ENCODE assay signal across 30 mouse cellular contexts in genomic region chr12:24777761-24778160, GRCm38 (mm10). TPM values are rescaled to one million over a fixed set of nuclear protein-coding genes. Genes with fewer than 3 reads are reported as not detected.
"Had no signal": no experiment of that assay in that cellular context is flagged by ENCODE, and none has a peak within 500 bp of the region (broad histone marks: within the 10 kb centered on the region; RNA-seq: fewer than 3 reads in every experiment).

No protein-coding gene starts in this region.

- H3K9me3 ChIP-seq: heart, embryonic 12.5 days; heart, embryonic 13.5 days; heart, embryonic 15.5 days; hindbrain, embryonic 10.5 days; hindbrain, embryonic 12.5 days; hindbrain, embryonic 13.5 days; hindbrain, embryonic 15.5 days; intestine, embryonic 15.5 days; kidney, embryonic 15.5 days had no signal

- H3K27me3 ChIP-seq: heart, embryonic 12.5 days; heart, embryonic 13.5 days; heart, embryonic 15.5 days; hindbrain, embryonic 12.5 days; hindbrain, embryonic 13.5 days; hindbrain, embryonic 15.5 days; intestine, embryonic 15.5 days; kidney, embryonic 15.5 days had no signal

- H3K36me3 ChIP-seq: heart, embryonic 12.5 days; heart, embryonic 13.5 days; heart, embryonic 15.5 days; hindbrain, embryonic 10.5 days; hindbrain, embryonic 12.5 days; hindbrain, embryonic 13.5 days; hindbrain, embryonic 15.5 days; intestine, embryonic 15.5 days; kidney, embryonic 15.5 days had no signal

- H3K27ac ChIP-seq: heart, embryonic 13.5 days; heart, embryonic 15.5 days; hindbrain, embryonic 10.5 days; hindbrain, embryonic 12.5 days; hindbrain, embryonic 13.5 days; hindbrain, embryonic 14.5 days; hindbrain, embryonic 15.5 days; hindbrain, postnatal 0 days; intestine, embryonic 15.5 days; kidney, embryonic 15.5 days; kidney, postnatal 0 days; layer of hippocampus, adult 2 months; left cerebral cortex, adult 2 months had no signal

- H3K4me1 ChIP-seq: hindbrain, embryonic 12.5 days; intestine, embryonic 15.5 days; kidney, embryonic 15.5 days had no signal

- H3K4me3 ChIP-seq: heart, embryonic 12.5 days; heart, embryonic 13.5 days; heart, embryonic 15.5 days; hindbrain, embryonic 10.5 days; hindbrain, embryonic 12.5 days; hindbrain, embryonic 13.5 days; hindbrain, embryonic 15.5 days; intestine, embryonic 15.5 days; kidney, embryonic 15.5 days; layer of hippocampus, adult 2 months; left cerebral cortex, adult 2 months had no signal

- DNase-seq: heart, postnatal 14 days; heart, postnatal 36 days; heart, postnatal 4 days; kidney, adult 11 months; kidney, adult 18-20 months; kidney, adult 2 months; kidney, adult 8-10 months; kidney, adult 9 months; kidney, postnatal 10 days; kidney, postnatal 14 days; kidney, postnatal 25 days; kidney, postnatal 36 days; kidney, postnatal 4 days; layer of hippocampus, adult 9-11 months; layer of hippocampus, postnatal 36 days had no signal

RNA-seq across cellular contexts. Expression of gene Mboat2, which starts 52.9 kb away (rescaled TPM):
- polyA plus RNA-seq: inflammation-experienced regulatory T-cells, adult 6 months had no signal
